Mouse (Mus musculus) retina, postnatal 1 day (tissue): ENCODE measurements around the gene Ttc7b.
A peak's percentile ranks its signal among the peaks of the same experiment; 100 is the strongest.

Experiments used
- DNase-seq: peaks from one replicate; pipeline ENCODE4 v3.0.0-alpha.2; 2012

Ttc7b gene

GRCm38 (mm10) chr12:100377791-100378190 is 142.8 kb downstream of the Ttc7b start:
- DNase-seq: no peak

DNA sequence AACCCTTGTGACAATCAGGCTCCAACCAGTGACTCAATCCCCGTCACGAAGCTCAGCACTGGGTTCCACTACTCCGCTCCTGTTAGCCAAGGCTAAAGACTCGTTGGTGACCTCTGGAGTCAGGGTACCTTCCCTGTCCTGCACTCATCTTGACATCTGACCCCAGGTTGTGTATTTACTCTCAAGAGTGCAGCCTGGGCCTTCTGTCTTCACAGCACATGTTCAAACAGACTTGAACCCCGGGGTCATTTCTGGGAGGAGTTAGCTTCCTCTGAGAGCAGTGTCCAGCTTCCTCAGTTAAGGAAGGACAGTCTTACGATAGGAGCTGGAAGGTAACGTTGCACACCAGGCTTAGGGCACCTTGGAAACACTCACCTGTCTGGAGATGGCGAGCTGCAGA is 144.8 kb downstream of the Ttc7b start:
- no peak for DNase-seq

- no peak for DNase-seq
Observed at GRCm38 (mm10) chr12:100372785-100373184, 147.8 kb downstream of the Ttc7b start.

DNA sequence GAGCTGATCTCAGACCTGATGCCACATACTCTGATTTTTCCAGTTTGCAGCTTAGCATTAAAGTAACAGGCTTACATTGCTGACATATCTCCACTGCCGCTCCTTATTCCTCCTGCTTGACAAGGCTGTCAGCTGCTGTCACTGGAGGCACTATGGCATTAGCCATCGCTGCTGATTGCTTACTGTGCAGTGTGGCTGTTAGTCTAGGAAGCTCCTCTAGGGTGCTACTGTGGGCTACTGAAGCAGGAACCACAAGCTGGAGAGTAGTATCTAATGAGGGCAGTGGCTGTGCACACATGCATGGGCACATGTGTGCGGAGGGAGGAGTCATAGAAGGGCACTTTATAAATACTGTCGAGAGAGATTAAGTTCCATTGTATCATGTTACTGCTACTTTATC is 148.6 kb downstream of the Ttc7b start:
- DNase-seq: peak; percentile 48

GRCm38 (mm10) chr12:100369786-100370185 is 150.8 kb downstream of the Ttc7b start:
- no peak for DNase-seq

- DNase-seq: no peak
Observed at GRCm38 (mm10) chr12:100369220-100369619, 151.4 kb downstream of the Ttc7b start.

DNA sequence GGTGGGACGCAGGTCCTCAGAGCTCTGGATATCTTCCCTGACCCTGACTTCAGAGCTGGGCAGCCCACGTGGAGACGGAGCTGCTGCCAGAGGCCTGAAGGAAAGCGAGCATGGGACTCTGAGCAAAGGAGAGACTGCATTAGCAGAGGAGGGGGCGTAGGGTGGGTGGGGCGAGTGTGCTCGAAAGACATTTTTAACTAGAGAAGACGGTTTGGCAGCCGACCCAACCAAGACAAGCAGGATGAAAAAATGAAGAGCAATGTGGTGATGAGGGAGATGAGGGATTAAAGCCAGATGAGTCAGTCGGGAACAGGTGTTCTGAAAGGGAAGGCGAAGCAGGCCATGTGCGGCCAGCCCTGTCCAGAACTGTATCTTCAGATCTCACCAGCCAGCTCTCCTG is 159.3 kb downstream of the Ttc7b start:
- no peak for DNase-seq

DNA sequence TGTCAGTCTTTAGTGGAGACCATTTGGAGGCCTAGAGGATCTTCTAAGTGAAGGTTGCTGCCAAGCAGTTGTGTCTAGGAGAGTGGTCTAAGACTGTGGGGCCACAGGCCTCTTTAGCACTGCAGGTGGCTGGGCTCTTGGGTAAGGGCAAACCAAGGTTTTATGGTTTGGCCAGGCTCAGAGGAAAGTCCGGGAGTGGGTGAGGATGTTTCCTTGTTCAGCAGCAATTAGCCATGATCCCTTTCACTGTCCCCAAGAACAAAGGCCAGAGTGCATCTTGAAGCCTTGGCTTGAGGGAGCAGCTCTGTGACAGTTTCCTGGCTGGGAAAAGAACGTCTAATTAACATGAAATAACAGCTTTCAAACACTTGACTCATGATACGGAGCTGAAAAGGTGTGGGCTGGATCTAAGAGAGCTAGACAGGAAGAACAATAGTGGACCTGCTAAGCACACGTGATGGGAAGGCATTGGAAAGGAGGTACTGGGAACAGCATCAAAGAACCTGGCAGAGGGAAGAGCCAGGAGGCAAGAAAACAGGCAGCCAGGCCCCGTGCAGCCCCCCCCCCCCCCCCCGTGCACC is 162.5 kb downstream of the Ttc7b start:
- DNase-seq: no peak

- no peak for DNase-seq
Observed at GRCm38 (mm10) chr12:100356407-100356806, 164.2 kb downstream of the Ttc7b start.

- DNase-seq: no peak
Observed at GRCm38 (mm10) chr12:100355565-100355964, 165.1 kb downstream of the Ttc7b start.

DNA sequence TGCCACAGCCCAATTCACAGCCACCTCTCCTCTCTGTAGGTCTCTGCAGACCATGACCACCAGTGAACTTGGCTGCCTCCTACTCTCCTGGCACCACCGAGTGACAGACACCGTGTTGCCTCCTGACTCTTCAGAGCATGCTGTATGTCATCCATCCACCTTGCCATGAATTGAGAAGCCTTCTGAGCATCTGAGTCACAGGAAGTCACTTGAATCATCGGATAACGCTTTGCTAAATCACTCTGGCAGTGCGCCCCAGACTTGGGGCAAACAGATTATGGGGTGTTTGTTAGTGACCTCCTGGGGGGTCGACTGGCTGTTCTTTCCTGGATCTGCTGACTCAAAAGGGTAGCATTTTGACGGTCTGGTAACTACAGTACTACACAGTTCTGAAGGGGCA is 166.7 kb downstream of the Ttc7b start:
- no peak for DNase-seq

GRCm38 (mm10) chr12:100353075-100353782 is 167.4 kb downstream of the Ttc7b start:
- no peak for DNase-seq

DNA sequence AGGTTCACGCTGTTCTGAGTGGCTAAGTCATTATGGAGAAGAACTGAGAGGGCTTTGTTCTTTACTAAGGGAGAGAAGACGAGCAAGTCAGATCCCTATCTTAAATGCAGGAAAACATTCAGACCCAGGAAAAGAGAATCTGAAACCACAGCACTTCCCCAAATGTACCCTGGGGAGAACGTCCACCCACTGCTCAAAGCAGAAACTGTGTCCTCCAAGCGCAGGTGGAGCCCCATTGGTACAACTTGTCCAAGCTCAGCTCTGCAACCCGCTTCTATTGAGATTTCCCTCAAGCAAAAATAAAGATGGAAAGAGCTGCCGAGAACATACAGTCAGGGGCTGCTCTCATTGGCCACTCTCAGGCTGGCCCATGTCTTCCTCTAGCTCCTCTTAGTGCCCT is 168.5 kb downstream of the Ttc7b start:
- DNase-seq: no peak

DNA sequence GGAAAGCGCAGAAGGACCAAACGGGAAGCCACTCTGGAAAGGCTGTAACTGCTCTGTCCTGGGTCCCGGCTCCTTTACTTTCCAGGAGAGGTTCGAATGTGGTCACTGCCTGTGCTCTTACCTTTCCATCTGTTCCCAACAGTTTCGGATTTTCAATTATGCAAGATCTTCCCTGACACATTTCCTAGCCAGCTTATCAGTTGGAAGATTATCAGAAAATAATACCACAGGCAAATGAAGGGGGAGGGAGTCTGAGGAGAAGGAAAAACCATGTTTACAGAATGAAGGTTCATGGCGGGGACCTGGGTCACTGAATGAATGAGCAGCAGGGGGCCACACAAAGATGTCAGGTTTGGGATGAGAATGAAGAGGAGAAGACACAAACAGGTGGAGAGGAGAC is 177.1 kb downstream of the Ttc7b start:
- no peak for DNase-seq

GRCm38 (mm10) chr12:100341614-100342013 is 179.0 kb downstream of the Ttc7b start:
- DNase-seq: peak; percentile 32

DNA sequence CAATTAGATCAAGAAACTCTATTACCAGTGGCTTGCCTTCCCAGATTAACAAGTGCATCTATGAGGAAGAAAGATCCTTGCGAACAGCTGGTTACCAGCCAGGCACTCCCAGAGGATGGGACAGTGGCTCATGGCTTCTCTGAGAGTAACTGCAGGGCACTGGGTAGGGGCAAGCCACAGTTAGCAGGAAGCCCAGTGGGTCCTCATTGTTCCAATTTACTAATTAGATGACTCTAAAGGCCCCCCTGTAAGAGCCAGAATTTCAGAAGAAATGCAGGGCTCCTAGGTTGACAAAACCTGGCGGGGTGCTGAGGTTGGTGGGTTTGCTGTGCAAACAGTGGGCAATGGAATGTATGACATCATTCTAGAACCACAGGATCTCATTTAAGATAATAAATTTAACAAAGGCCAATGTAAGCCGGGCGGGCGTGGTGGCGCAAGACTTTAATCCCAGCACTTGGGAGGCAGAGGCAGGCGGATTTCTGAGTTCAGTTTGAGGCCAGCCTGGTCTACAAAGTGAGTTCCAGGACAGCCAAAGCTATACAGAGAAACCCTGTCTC is 179.6 kb downstream of the Ttc7b start:
- DNase-seq: no peak

- DNase-seq: peak; percentile 68
Observed at GRCm38 (mm10) chr12:100338055-100338454, 182.6 kb downstream of the Ttc7b start.

DNA sequence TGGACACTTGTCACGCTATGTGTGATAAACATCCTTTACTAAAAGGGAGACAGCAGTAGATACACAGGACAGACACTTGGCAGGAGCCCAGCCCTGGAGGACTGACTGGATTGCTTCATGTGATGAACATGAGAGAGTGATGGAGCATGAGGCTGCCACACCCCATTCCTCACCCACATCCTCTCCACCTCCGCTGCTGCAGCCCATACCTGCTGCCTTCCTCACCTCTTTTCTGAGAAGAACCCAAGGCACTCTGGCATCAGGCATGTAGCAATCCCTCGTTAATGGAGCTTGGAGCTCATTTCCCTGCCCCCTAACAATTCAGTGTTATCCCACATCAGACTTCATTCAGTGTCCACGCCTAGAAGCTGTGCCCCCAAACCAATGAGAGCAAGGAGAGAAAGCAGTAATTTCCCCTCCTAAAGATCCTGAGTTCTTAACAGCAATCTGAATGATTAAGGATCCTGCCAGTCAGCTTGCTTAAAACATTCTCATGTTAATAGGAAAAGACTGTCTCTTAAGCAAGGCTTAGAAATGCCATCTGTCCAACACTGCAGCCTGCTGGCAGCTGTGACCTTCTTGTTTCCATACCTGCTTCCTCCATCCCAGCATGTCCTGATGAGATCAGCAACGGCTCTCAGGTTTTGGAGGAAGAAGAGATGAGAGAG is 183.1 kb downstream of the Ttc7b start:
- DNase-seq: peak; percentile 72

DNA sequence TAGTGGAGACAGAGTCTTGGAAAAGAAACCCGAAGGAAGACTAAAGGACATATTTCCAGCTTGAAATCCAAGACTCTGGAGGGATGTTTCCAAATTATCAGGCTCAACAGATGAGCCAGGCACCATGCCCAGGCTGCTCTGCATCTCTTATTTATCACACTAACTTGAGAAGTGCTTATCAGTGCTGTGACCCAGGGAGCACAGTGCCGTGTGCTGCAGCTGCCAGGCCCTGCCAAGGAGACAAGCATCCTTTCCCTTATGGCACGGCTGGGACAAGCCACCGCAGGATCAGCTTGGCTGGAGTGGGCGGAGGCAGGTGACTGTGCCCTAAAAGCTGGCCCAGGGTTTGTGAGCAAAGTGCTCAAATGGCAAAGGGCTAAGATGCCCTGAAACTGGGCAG is 184.4 kb downstream of the Ttc7b start:
- DNase-seq: no peak

DNA sequence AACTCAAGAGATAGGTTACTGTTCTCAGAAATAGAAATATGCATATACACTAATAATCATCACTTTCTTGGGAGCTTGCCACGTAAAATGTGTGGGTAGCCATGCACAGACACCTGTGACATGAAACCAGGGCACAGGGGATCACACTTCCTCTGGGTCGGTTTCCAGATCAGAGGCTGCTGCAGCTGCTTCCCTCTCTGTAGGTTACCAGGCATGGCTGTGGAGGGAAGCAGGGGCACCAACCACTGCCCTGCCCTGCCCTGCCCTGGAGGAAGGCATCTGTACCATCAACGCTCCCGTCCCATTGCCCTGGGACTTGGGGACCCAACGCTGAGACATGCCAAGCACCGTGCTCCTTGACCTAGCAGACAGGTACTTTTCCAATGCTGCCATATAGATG is 188.8 kb downstream of the Ttc7b start:
- DNase-seq: no peak

DNA sequence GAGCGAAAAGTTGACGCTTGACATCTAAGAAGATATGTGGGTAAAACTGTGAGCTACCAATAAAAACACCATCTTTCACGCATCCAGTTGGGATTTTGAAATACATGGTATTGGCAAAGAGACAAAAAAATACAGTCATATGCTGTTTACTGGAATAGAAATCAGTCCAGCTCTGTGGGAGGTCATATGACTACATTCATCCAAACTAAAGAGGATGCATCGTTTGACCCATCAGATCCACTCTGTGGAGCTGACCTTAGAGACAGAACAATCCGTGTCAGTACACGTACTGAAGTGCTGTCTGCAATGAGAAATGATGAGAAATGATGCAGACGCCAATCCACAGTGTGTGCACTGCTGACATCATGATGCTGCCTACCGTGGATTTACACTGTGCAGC is 190.4 kb downstream of the Ttc7b start:
- DNase-seq: no peak

- no peak for DNase-seq
Observed at GRCm38 (mm10) chr12:100328998-100329397, 191.6 kb downstream of the Ttc7b start.

- DNase-seq: no peak
Observed at GRCm38 (mm10) chr12:100328557-100328956, 192.1 kb downstream of the Ttc7b start.

GRCm38 (mm10) chr12:100326732-100327131 is 193.9 kb downstream of the Ttc7b start:
- no peak for DNase-seq
